Mouse (Mus musculus): Measurements from ENCODE around the gene Qrfp.

Qrfp gene

GRCm38 (mm10) chr2:31770781-31771441 is 39.5 kb downstream of the Qrfp start:
- ATAC-seq (ENCODE audit: low TSS enrichment), result peak; percentile 52; the same call in 1 of the 2 replicates

GRCm38 (mm10) chr2:31769631-31770111 is 40.7 kb downstream of the Qrfp start:
- no peak for ATAC-seq (ENCODE audit: low TSS enrichment)

- ATAC-seq (ENCODE audit: low TSS enrichment), result 0 out of 2 replicates have a peak, but pooled peaks have one; percentile 13
Observed at GRCm38 (mm10) chr2:31769115-31769514, 41.3 kb downstream of the Qrfp start.

DNA sequence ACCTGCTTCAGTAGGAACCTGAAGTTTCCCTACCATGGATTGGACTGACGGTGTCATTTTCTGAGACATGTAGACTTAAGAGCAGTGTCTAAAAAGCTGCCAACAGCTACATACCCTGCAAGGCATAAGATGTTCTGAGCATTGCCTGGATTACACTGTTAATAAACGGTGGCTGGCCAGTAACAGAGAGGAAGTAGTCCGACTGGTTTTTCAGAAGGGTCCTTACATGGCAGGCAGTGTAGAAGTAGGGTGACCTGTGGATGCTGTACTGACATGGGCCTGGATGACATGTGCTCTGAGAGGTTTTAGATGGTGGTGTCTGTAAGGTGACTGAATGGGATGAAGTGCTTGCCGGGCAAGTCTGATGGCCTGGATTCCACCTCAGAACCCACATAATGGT is 42.6 kb downstream of the Qrfp start:
- no peak for ATAC-seq (ENCODE audit: low TSS enrichment)

- no peak for ATAC-seq (ENCODE audit: low TSS enrichment)
Observed at GRCm38 (mm10) chr2:31767104-31767503, 43.3 kb downstream of the Qrfp start.

- no peak for ATAC-seq (ENCODE audit: low TSS enrichment)
Observed at GRCm38 (mm10) chr2:31763271-31763670, 47.1 kb downstream of the Qrfp start.

- no peak for ATAC-seq (ENCODE audit: low TSS enrichment)
Observed at GRCm38 (mm10) chr2:31762853-31763252, 47.5 kb downstream of the Qrfp start.

DNA sequence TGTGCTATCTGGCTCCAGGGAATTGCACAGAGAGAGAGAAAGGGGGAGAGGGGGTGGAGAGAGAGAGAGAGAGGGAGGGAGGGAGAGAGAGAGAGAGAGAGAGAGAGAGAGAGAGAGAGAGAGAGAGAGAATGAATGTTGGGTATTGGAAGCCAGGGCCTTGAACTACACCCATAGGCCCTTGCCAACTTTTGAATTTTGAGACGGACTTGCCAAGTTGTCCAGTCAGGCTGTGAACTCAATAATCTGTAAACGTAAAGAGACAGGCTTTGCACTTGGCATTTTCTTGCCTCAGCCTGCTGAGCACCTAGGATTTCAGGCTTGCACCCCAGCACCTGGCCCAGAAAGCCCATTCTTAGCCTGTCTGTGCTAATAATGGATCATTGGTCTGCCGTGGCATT is 48.2 kb downstream of the Qrfp start:
- ATAC-seq (ENCODE audit: low TSS enrichment), result no peak

- no peak for ATAC-seq (ENCODE audit: low TSS enrichment)
Observed at GRCm38 (mm10) chr2:31761585-31761984, 48.8 kb downstream of the Qrfp start.

DNA sequence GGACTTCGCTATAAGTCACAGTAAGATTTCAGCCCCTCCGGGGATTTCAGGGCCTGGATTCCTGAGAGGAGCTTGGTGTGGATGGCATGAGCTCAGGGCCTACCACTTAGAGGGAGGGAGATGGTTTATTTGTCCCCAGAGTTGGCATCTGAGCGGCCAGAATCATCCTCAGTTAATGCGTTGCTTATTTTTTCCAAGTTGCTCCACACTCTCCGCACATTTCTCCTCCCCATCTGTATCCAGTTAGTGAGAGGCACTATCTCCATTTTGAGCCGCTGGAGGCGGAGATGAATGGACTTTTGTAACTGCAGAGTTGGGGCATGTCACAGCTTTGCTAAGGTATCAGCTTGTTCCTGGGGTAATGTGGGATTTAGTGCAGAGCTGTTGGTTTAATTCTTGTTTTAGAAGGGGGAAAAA is 49.3 kb downstream of the Qrfp start:
- no peak for ATAC-seq (ENCODE audit: low TSS enrichment)

- no peak for ATAC-seq (ENCODE audit: low TSS enrichment)
Observed at GRCm38 (mm10) chr2:31760486-31760885, 49.9 kb downstream of the Qrfp start.

- ATAC-seq (ENCODE audit: low TSS enrichment), result no peak
Observed at GRCm38 (mm10) chr2:31759751-31760460, 50.5 kb downstream of the Qrfp start.

- no peak for ATAC-seq (ENCODE audit: low TSS enrichment)
Observed at GRCm38 (mm10) chr2:31758966-31759365, 51.4 kb downstream of the Qrfp start.

GRCm38 (mm10) chr2:31757472-31757871 is 52.9 kb downstream of the Qrfp start:
- no peak; the same call in 1 of the 2 replicates for ATAC-seq (ENCODE audit: low TSS enrichment)

All from frontal cortex, adult (tissue).